Mouse (Mus musculus) cerebellum, adult 2 months (tissue): ENCODE measurements around the gene Nxph1.

ENCODE experiments used
- CTCF ChIP-seq: fragments of 200-500 bp; IDR thresholded peaks from 2 replicates; pipeline ENCODE4 v1.5.1; 2011; ENCODE audit warnings: low read depth, mild to moderate bottlenecking, control low read depth, low read length, moderate library complexity, borderline replicate concordance; ENCODE audit not compliant: insufficient read depth
- POLR2A ChIP-seq: fragments of 200-500 bp; IDR thresholded peaks from 2 replicates; pipeline ENCODE4 v1.6.1; 2011; ENCODE audit warnings: low read length, control low read depth, borderline replicate concordance; ENCODE audit not compliant: insufficient read depth

DNA sequence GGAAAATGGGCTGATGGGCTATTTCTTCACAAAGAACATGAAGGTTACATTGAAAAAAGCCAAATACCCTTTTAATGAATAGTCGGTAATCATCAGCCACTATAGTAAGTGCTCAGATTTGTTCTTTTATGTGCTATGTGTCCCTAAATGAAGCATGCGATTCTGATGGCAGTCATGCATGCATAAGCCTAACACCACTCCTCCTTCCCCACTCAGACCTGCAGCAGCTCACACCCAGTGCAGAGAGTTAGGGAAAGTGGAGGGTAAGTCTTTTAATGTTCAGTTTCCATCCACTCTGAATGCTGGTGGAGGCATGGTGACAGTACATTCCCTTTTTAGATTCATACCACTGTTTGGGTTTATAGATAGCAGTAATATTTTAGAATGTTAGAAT lies 47.5 kb upstream of the Nxph1 start:
- TF ChIP-seq CTCF, result no peak
- no peak for TF ChIP-seq POLR2A
